ENCODE assay signal across 18 mouse cellular contexts in genomic region chr10:71753255-71753654, GRCm38 (mm10).
DNase-seq lines count a peak whose midpoint lies in the region; ATAC-seq and TF ChIP-seq lines count a peak whose summit lies in the region.
"Had no signal": no experiment of that assay in that cellular context is flagged by ENCODE, and none has a peak within 500 bp of the region (broad histone marks: within the 10 kb centered on the region; RNA-seq: fewer than 3 reads in every experiment).

No protein-coding gene starts in this region.

- peak; percentile 70 for DNase-seq in forebrain, embryonic 14.5 days (ENCODE audit: low spot score)
- peak; percentile 84 for DNase-seq in brain, embryonic 14.5 days (ENCODE audit: low read depth)
- DNase-seq in retina, embryonic 14.5 days (ENCODE audit: low spot score) = peak; percentile 8
- DNase-seq in layer of hippocampus, adult 9-10 months (ENCODE audit: low spot score) = no peak
- DNase-seq in lung, adult 18-20 months = no peak
- DNase-seq: adrenal gland, adult 2 months; adrenal gland, postnatal 10 days; adrenal gland, postnatal 25 days; cerebellum, adult 11-12 months; cerebellum, adult 2 months; cerebellum, adult 9-10 months; cerebellum, postnatal 10 days; cerebellum, postnatal 25 days had no signal

- peak; percentile 52; the same call in 1 of the 2 replicates for ATAC-seq in forebrain, embryonic 12.5 days (ENCODE audit: low FRiP score)
- no peak for ATAC-seq in forebrain, embryonic 16.5 days
- ATAC-seq in forebrain, embryonic 14.5 days = peak; percentile 27; the same call in 1 of the 2 replicates
- ATAC-seq in forebrain, embryonic 15.5 days (replicated peaks) = no peak

- H3K27ac ChIP-seq in forebrain, embryonic 12.5 days = no peak overlapping the region; the same call in 1 of the 2 replicates
- no peak overlapping the region for H3K27ac ChIP-seq in forebrain, embryonic 16.5 days (ENCODE audit: low read length)
- no peak overlapping the region; the same call in 1 of the 2 replicates for H3K27ac ChIP-seq in forebrain, embryonic 14.5 days (ENCODE audit: low read depth, low read length)
- H3K27ac ChIP-seq in forebrain, embryonic 15.5 days (replicated peaks) = no peak overlapping the region
- H3K27ac ChIP-seq: embryonic facial prominence, embryonic 10.5 days; embryonic facial prominence, embryonic 12.5 days had no signal

- no peak overlapping the region for H3K9ac ChIP-seq in forebrain, embryonic 12.5 days
- no peak overlapping the region for H3K9ac ChIP-seq in forebrain, embryonic 16.5 days (replicated peaks; ENCODE audit: low read depth, low read length)
- H3K9ac ChIP-seq in forebrain, embryonic 14.5 days (ENCODE audit: low read length) = no peak overlapping the region
- H3K9ac ChIP-seq in forebrain, embryonic 15.5 days (replicated peaks) = no peak overlapping the region
- H3K9ac ChIP-seq: embryonic facial prominence, embryonic 12.5 days had no signal

- WGBS in forebrain, embryonic 12.5 days = 32% methylated on average over 2 of the region's 2 CpGs
- WGBS in forebrain, embryonic 16.5 days = 9% methylated on average over 2 of the region's 2 CpGs
- 8% methylated on average over 2 of the region's 2 CpGs for WGBS in forebrain, embryonic 14.5 days
- 16% methylated on average over 2 of the region's 2 CpGs for WGBS in forebrain, embryonic 15.5 days

- no peak for TF ChIP-seq POLR2A in brain, embryonic 14.5 days (IDR thresholded peaks at IDR 0.05; ENCODE audit: borderline replicate concordance, extremely low read depth, insufficient read depth, insufficient read length, poor library complexity, severe bottlenecking)

- H3K9me3 ChIP-seq in forebrain, embryonic 12.5 days = no peaks in the 10 kb centered on the region
- no peaks in the 10 kb centered on the region for H3K9me3 ChIP-seq in forebrain, embryonic 16.5 days (ENCODE audit: control insufficient read depth, low read length)
- H3K9me3 ChIP-seq in forebrain, embryonic 14.5 days (replicated peaks; ENCODE audit: control insufficient read depth, low read length) = no peaks in the 10 kb centered on the region
- no peaks in the 10 kb centered on the region for H3K9me3 ChIP-seq in forebrain, embryonic 15.5 days
- H3K9me3 ChIP-seq: embryonic facial prominence, embryonic 10.5 days; embryonic facial prominence, embryonic 12.5 days had no signal

- TF ChIP-seq CTCF in brain, embryonic 14.5 days (IDR thresholded peaks at IDR 0.05; ENCODE audit: borderline replicate concordance, extremely low read depth, insufficient read depth, insufficient read length) = no peak

- no peaks in the 10 kb centered on the region for H3K36me3 ChIP-seq in forebrain, embryonic 12.5 days (replicated peaks)
- no peaks in the 10 kb centered on the region for H3K36me3 ChIP-seq in forebrain, embryonic 16.5 days (ENCODE audit: control insufficient read depth, insufficient read depth)
- H3K36me3 ChIP-seq in forebrain, embryonic 14.5 days (ENCODE audit: control insufficient read depth, insufficient read depth, low read length) = no peaks in the 10 kb centered on the region
- no peaks in the 10 kb centered on the region for H3K36me3 ChIP-seq in forebrain, embryonic 15.5 days
- H3K36me3 ChIP-seq: embryonic facial prominence, embryonic 10.5 days; embryonic facial prominence, embryonic 12.5 days had no signal

- no peak overlapping the region for H3K4me2 ChIP-seq in forebrain, embryonic 12.5 days
- no peak overlapping the region for H3K4me2 ChIP-seq in forebrain, embryonic 16.5 days (ENCODE audit: low read length)
- H3K4me2 ChIP-seq in forebrain, embryonic 14.5 days (ENCODE audit: low read length) = no peak overlapping the region
- no peak overlapping the region for H3K4me2 ChIP-seq in forebrain, embryonic 15.5 days (replicated peaks)
- H3K4me2 ChIP-seq: embryonic facial prominence, embryonic 12.5 days had no signal

- no peaks in the 10 kb centered on the region for H3K27me3 ChIP-seq in forebrain, embryonic 12.5 days
- no peaks in the 10 kb centered on the region for H3K27me3 ChIP-seq in forebrain, embryonic 16.5 days (replicated peaks; ENCODE audit: control insufficient read depth, insufficient read depth, low read length)
- no peaks in the 10 kb centered on the region for H3K27me3 ChIP-seq in forebrain, embryonic 14.5 days (replicated peaks; ENCODE audit: control insufficient read depth, insufficient read depth, low read length)
- no peaks in the 10 kb centered on the region for H3K27me3 ChIP-seq in forebrain, embryonic 15.5 days
- H3K27me3 ChIP-seq: embryonic facial prominence, embryonic 12.5 days had no signal

- peaks cover 9% of the 10 kb centered on the region; the same call in 1 of the 2 replicates for H3K4me1 ChIP-seq in forebrain, embryonic 12.5 days
- peaks cover 5% of the 10 kb centered on the region for H3K4me1 ChIP-seq in forebrain, embryonic 16.5 days (replicated peaks; ENCODE audit: control insufficient read depth, insufficient read depth, low read length)
- peaks cover 4% of the 10 kb centered on the region; the same call in 1 of the 2 replicates for H3K4me1 ChIP-seq in forebrain, embryonic 14.5 days (ENCODE audit: control insufficient read depth, insufficient read depth, low read length)
- H3K4me1 ChIP-seq in forebrain, embryonic 15.5 days = no peaks in the 10 kb centered on the region
- H3K4me1 ChIP-seq: embryonic facial prominence, embryonic 12.5 days had no signal

- H3K4me3 ChIP-seq in forebrain, embryonic 12.5 days (replicated peaks) = no peak overlapping the region
- H3K4me3 ChIP-seq in forebrain, embryonic 16.5 days (replicated peaks; ENCODE audit: low read length) = no peak overlapping the region
- no peak overlapping the region for H3K4me3 ChIP-seq in forebrain, embryonic 14.5 days (ENCODE audit: low read depth, low read length)
- H3K4me3 ChIP-seq in forebrain, embryonic 15.5 days = no peak overlapping the region
- H3K4me3 ChIP-seq: embryonic facial prominence, embryonic 10.5 days; embryonic facial prominence, embryonic 12.5 days had no signal

Comparison
In these comparisons a context has a peak if more than half of its experiments do, and no peak if none do; other contexts are left out.
1. ATAC-seq: peak in forebrain, embryonic 12.5 days (single experiment) and forebrain, embryonic 14.5 days (single experiment); none in forebrain, embryonic 16.5 days (single experiment) and forebrain, embryonic 15.5 days (single experiment).
2. DNase-seq: peak in forebrain, embryonic 14.5 days (single experiment), brain, embryonic 14.5 days (single experiment) and retina, embryonic 14.5 days (single experiment); none in layer of hippocampus, adult 9-10 months (single experiment) and lung, adult 18-20 months (0 of 2).